Mouse (Mus musculus) monocyte, adult 59 days (primary cell): Measurements from ENCODE around the gene Gars. TPM values are rescaled to one million over a fixed set of nuclear protein-coding genes. Genes with fewer than 3 reads are reported as not detected.

Source experiments
- total RNA-seq, 2 experiments: library from RNA; stranded (reverse); gene quantifications; one replicate each; pipeline ENCODE4 v1.2.4; 2023

Gene Gars
- 10 to 100 TPM; 60.5 to 61.5 TPM for total RNA-seq

GRCm38 (mm10) chr6:55037799-55038670 is at the start of gene Gars:
TSS of gene Gars (plus strand) at chr6:55038007.

GRCm38 (mm10) chr6:54992734-54993260 is 45.0 kb upstream of the Gars start, which contains the start of gene Ggct:
TSS of gene Ggct (minus strand) at chr6:54992950.

Other genes with a start within 250 kb of the Gars start
- 10 to 100 TPM; 56.3 to 59.1 TPM for gene Znrf2, start 221.1 kb upstream of the Gars start, total RNA-seq
- gene Nod1, start 65.4 kb upstream of the Gars start, total RNA-seq, result 100 to 1,000 TPM; 141 to 157 TPM
- gene Ggct, start 45.1 kb upstream of the Gars start, total RNA-seq, result 10 to 100 TPM; 25.5 to 33.3 TPM
- gene Crhr2, start 95.0 kb downstream of the Gars start, total RNA-seq, result not detected
- gene Inmt, start 137.0 kb downstream of the Gars start, total RNA-seq, result not detected
- 1 to 10 TPM; 1.0 to 1.9 TPM for gene Mindy4, start 165.4 kb downstream of the Gars start, total RNA-seq